Comparison of ENCODE assay signal across 9 mouse cellular contexts in the genomic region with DNA sequence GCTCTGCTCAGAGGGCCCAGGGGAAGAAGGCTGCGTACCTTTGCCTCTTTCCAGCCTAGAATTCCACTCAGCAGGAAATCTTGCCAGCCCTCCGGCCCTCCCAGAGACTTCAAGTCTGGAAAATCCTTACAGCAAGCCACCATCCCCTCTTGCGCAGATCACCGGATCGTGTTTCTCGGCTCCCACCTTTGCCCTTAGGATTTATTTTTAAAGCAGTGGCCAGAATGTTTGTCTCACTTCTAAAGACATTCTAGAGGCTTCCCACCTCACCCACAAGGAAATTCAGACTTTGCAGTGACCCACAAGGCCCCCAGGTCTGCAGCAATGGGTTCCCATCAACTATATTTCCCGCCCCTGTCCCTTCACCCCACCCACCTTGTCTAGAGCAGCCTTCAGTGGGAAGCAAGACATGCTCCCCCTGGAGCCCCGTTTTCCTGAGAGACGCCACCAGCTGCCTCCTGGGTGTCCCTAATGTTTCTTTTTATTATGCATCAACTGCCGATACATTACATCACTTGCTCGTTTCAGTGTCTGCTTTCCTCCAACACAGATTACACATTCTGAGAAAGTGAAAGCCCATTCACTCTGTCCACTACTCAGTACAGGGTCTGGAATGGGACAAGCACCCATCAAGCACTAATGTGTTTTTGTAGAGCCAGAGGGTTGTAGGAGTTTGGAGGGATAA.
DNase-seq lines count a peak whose midpoint lies in the region; ATAC-seq and TF ChIP-seq lines count a peak whose summit lies in the region.
"Had no signal": no experiment of that assay in that cellular context is flagged by ENCODE, and none has a peak within 500 bp of the region (broad histone marks: within the 10 kb centered on the region; RNA-seq: fewer than 3 reads in every experiment).

No protein-coding gene starts in this region.

- no peak overlapping the region; the same call in 1 of the 2 replicates for H3K9ac ChIP-seq in midbrain, embryonic 14.5 days (replicated peaks; ENCODE audit: low read length)

- TF ChIP-seq CTCF in gastrocnemius, adult 2 months (IDR thresholded peaks at IDR 0.05): no peak

- H3K27me3 ChIP-seq in midbrain, embryonic 14.5 days (ENCODE audit: control insufficient read depth, insufficient read depth, low read length): 0 out of 2 replicates have a peak, but pooled peaks cover 5% of the 10 kb centered on the region

- H3K4me3 ChIP-seq in gastrocnemius, adult 2 months: peak overlapping the region; percentile 18
- H3K4me3 ChIP-seq in midbrain, embryonic 14.5 days (replicated peaks; ENCODE audit: low read depth, low read length): no peak overlapping the region

- intact Hi-C loops in gastrocnemius, adult 2 months (cut with DNase I): no loop called here
- intact Hi-C loops in gastrocnemius, postnatal 14 days (cut with DNase I; ENCODE audit: low total_unique reads): loop anchor here (10.0 kb wide), 1 partner anchor 153 kb away; no protein-coding TSS in a partner anchor

- peak; percentile 46 for DNase-seq in gastrocnemius, adult 2 months
- no peak for DNase-seq in gastrocnemius, postnatal 14 days
- peak; percentile 30 for DNase-seq in R1 (ENCODE audit: low read depth, low spot score)
- peak; percentile 7 for DNase-seq in heart, postnatal 4 days
- DNase-seq in midbrain, embryonic 14.5 days: peak; percentile 13
- DNase-seq in ovary, postnatal 14 days (ENCODE audit: low spot score): no peak
- no peak for DNase-seq in frontal cortex, postnatal 25 days (ENCODE audit: low spot score in 2 of 2)
- DNase-seq in cerebellum, postnatal 25 days: no peak
- DNase-seq: gastrocnemius, postnatal 36 days had no signal

- 18% methylated on average over 11 of the region's 11 CpGs for WGBS in midbrain, embryonic 14.5 days

- no peaks in the 10 kb centered on the region for H3K36me3 ChIP-seq in midbrain, embryonic 14.5 days (ENCODE audit: control insufficient read depth, insufficient read depth, low read length)

- H3K9me3 ChIP-seq in midbrain, embryonic 14.5 days (ENCODE audit: control insufficient read depth, low read length): no peaks in the 10 kb centered on the region

- no peak for ATAC-seq in midbrain, embryonic 14.5 days (ENCODE audit: low FRiP score, low TSS enrichment)

- peak overlapping the region; percentile 48 for H3K27ac ChIP-seq in gastrocnemius, adult 2 months
- no peak overlapping the region for H3K27ac ChIP-seq in midbrain, embryonic 14.5 days (replicated peaks; ENCODE audit: low read depth, low read length)

- peak overlapping the region; percentile 21; the same call in 1 of the 2 replicates for H3K4me2 ChIP-seq in midbrain, embryonic 14.5 days (ENCODE audit: low read length)

- peaks cover 9% of the 10 kb centered on the region for H3K4me1 ChIP-seq in midbrain, embryonic 14.5 days (ENCODE audit: control insufficient read depth, insufficient read depth, low read length)

Comparison
In these comparisons a context has a peak if more than half of its experiments do, and no peak if none do; other contexts are left out.
1. DNase-seq: peak in gastrocnemius, adult 2 months (single experiment), R1 (single experiment), heart, postnatal 4 days (single experiment) and midbrain, embryonic 14.5 days (single experiment); none in gastrocnemius, postnatal 14 days (single experiment), ovary, postnatal 14 days (single experiment), frontal cortex, postnatal 25 days (0 of 2) and cerebellum, postnatal 25 days (0 of 2).